ENCODE assay signal across 27 mouse cellular contexts in genomic region chr3:42040959-42041358, GRCm38 (mm10).
"Had no signal": no experiment of that assay in that cellular context is flagged by ENCODE, and none has a peak within 500 bp of the region (broad histone marks: within the 10 kb centered on the region; RNA-seq: fewer than 3 reads in every experiment).

No protein-coding gene starts in this region.

- ATAC-seq: hindbrain, embryonic 16.5 days; inflammation-experienced regulatory T-cells, adult 6 months; intestine, embryonic 15.5 days; intestine, postnatal 0 days; liver, embryonic 12.5 days had no signal

- DNase-seq: gastrocnemius, adult 2 months; gastrocnemius, postnatal 10 days; gastrocnemius, postnatal 25 days; heart, adult 18-20 months; heart, postnatal 10 days; heart, postnatal 4 days; kidney, adult 18-20 months; kidney, adult 8-10 months; kidney, postnatal 10 days; kidney, postnatal 25 days; kidney, postnatal 4 days; layer of hippocampus, postnatal 36 days; left cerebral cortex, postnatal 4 days had no signal

- H3K4me3 ChIP-seq: gastrocnemius, adult 2 months; heart, embryonic 10.5 days; heart, embryonic 12.5 days; hindbrain, embryonic 10.5 days; hindbrain, embryonic 12.5 days; intestine, embryonic 15.5 days; layer of hippocampus, adult 2 months; limb, embryonic 13.5 days; limb, embryonic 15.5 days; liver, embryonic 12.5 days had no signal

- H3K4me2 ChIP-seq: heart, embryonic 12.5 days; hindbrain, embryonic 12.5 days; hindbrain, embryonic 14.5 days; intestine, embryonic 15.5 days; limb, embryonic 13.5 days; limb, embryonic 15.5 days; liver, embryonic 12.5 days had no signal

- H3K9ac ChIP-seq: heart, embryonic 12.5 days; hindbrain, embryonic 12.5 days; hindbrain, embryonic 14.5 days; intestine, embryonic 15.5 days; limb, embryonic 13.5 days; limb, embryonic 15.5 days; liver, embryonic 12.5 days; liver, embryonic 14.5 days had no signal

- H3K27ac ChIP-seq: gastrocnemius, adult 2 months; heart, embryonic 10.5 days; hindbrain, embryonic 10.5 days; hindbrain, embryonic 12.5 days; hindbrain, embryonic 14.5 days; intestine, embryonic 15.5 days; layer of hippocampus, adult 2 months; limb, embryonic 13.5 days; limb, embryonic 15.5 days; liver, embryonic 12.5 days; liver, embryonic 14.5 days had no signal

- H3K4me1 ChIP-seq: heart, embryonic 10.5 days; heart, embryonic 12.5 days; hindbrain, embryonic 10.5 days; hindbrain, embryonic 12.5 days; intestine, embryonic 15.5 days; limb, embryonic 15.5 days; liver, embryonic 12.5 days had no signal

- H3K27me3 ChIP-seq: heart, embryonic 12.5 days; hindbrain, embryonic 12.5 days; intestine, embryonic 15.5 days; limb, embryonic 13.5 days; limb, embryonic 15.5 days; liver, embryonic 12.5 days had no signal

- H3K9me3 ChIP-seq: heart, embryonic 10.5 days; heart, embryonic 12.5 days; hindbrain, embryonic 10.5 days; hindbrain, embryonic 12.5 days; intestine, embryonic 15.5 days; limb, embryonic 13.5 days; limb, embryonic 15.5 days; liver, embryonic 12.5 days had no signal

- H3K36me3 ChIP-seq: heart, embryonic 10.5 days; heart, embryonic 12.5 days; hindbrain, embryonic 10.5 days; hindbrain, embryonic 12.5 days; intestine, embryonic 15.5 days; limb, embryonic 13.5 days; limb, embryonic 15.5 days; liver, embryonic 12.5 days had no signal
